Mouse (Mus musculus): Measurements from ENCODE around the gene Aldh3b3. TPM values are rescaled to one million over a fixed set of nuclear protein-coding genes. Genes with fewer than 3 reads are reported as not detected.

The Aldh3b3 gene
- polyA plus RNA-seq, 1 experiment from 2014 or later: 0.09 TPM

DNA sequence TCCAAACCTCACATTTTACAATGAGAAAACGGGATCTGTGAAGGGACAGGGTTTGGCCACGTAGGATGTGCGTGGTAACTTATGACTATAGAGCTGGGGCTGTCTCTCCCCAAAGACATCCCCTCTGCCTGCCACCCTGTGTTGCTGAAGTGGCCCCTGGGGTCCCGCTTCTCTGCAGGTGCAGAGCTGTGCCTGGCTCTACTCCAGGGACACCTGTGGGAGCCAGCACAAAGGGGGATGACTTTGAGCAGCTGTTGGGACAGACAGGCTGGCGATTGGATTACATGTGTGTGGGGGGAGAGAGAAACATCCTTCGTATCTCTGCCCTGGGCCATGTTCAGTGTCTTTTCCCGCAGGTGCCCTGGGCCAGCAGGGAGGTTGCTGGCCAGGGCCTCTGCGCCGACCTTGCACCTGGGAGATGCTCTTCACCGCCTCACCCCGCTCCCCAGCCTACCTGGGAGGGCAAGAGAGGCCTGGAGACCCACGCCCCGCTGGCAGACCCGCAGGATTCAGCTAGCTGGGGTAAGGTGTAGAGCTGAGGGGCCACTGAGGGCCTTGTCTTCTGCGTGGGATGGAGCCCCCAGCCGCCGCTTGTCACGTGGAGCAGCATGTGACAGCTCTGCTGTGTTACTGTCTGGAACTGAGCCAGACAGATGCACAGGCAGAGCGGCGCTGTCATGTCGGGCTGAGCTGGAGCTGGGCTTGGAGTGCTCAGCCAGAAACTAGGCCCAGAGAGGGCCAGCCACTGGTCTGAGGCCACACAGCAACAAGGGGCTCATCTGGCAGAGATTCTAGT is 28.0 kb upstream of the Aldh3b3 start:
- Histone ChIP-seq H3K36me3 (ENCODE audit: control insufficient read depth, insufficient read depth, low read length) (no peaks in the 10 kb centered on the region), H3K27ac (ENCODE audit: low read length) (peak overlapping the region; percentile 59; the same call in 1 of the 2 replicates), H3K4me3 (ENCODE audit: low read depth, low read length) (no peak overlapping the region), H3K4me1 (ENCODE audit: control insufficient read depth, insufficient read depth, low read length) (peaks cover 20% of the 10 kb centered on the region), H3K9me3 (ENCODE audit: control insufficient read depth, low read depth, low read length) (no peaks in the 10 kb centered on the region), H3K9ac (replicated peaks; ENCODE audit: low read depth, low read length) (no peak overlapping the region), H3K4me2 (replicated peaks; ENCODE audit: low read depth, low read length) (no peak overlapping the region), H3K27me3 (ENCODE audit: control insufficient read depth, insufficient read depth, low read length) (no peaks in the 10 kb centered on the region)
- 62% methylated on average over 21 of the region's 21 CpGs for WGBS
- ATAC-seq (ENCODE audit: insufficient number of reproducible peaks, insufficient read depth, low FRiP score, low read depth): no peak

DNA sequence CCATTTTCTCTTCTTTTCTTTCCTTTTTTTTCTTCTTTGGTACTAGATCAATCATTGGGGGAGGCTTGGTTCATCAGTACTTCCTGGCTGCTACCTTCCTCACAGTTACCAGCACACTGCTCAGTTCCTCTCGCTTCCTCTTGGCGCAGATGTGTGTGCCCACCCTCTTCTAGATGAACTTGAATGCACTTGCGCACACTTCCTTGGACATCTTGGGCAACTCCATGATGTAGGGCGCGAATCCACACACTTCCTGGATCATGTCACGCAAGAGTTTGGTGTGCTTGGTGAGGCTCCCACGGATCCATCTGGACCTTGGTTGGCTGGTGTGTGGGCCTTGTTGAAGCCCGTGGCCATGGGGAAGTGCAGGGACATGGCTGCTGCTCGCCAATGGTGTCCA is 26.7 kb upstream of the Aldh3b3 start:
- Histone ChIP-seq H3K4me1 (ENCODE audit: control insufficient read depth, insufficient read depth, low read length) (peaks cover 27% of the 10 kb centered on the region), H3K9me3 (ENCODE audit: control insufficient read depth, low read depth, low read length) (no peaks in the 10 kb centered on the region), H3K4me2 (replicated peaks; ENCODE audit: low read depth, low read length) (no peak overlapping the region), H3K4me3 (ENCODE audit: low read depth, low read length) (no peak overlapping the region), H3K27me3 (ENCODE audit: control insufficient read depth, insufficient read depth, low read length) (no peaks in the 10 kb centered on the region), H3K27ac (ENCODE audit: low read length) (no peak overlapping the region), H3K36me3 (ENCODE audit: control insufficient read depth, insufficient read depth, low read length) (no peaks in the 10 kb centered on the region), H3K9ac (replicated peaks; ENCODE audit: low read depth, low read length) (no peak overlapping the region)
- ATAC-seq (ENCODE audit: insufficient number of reproducible peaks, insufficient read depth, low FRiP score, low read depth): no peak
- 90% methylated on average over 9 of the region's 9 CpGs for WGBS

GRCm38 (mm10) chr19:3935032-3935895 is 23.2 kb upstream of the Aldh3b3 start, which contains the start of gene Unc93b1:
Unc93b1 (plus strand) TSS chr19:3935186.
- peak; percentile 84 for ATAC-seq (ENCODE audit: insufficient number of reproducible peaks, insufficient read depth, low FRiP score, low read depth)
- Histone ChIP-seq H3K27ac (ENCODE audit: low read length) (0 out of 2 replicates have a peak within 1 kb of the TSS, but pooled peaks have one; percentile 3), H3K4me1 (ENCODE audit: control insufficient read depth, insufficient read depth, low read length) (peaks cover 14% of the 10 kb centered on the region; the same call in 1 of the 2 replicates), H3K36me3 (ENCODE audit: control insufficient read depth, insufficient read depth, low read length) (no peaks in the 10 kb centered on the region), H3K4me3 (ENCODE audit: low read depth, low read length) (peak within 1 kb of the TSS; percentile 48), H3K27me3 (ENCODE audit: control insufficient read depth, insufficient read depth, low read length) (no peaks in the 10 kb centered on the region), H3K9me3 (ENCODE audit: control insufficient read depth, low read depth, low read length) (no peaks in the 10 kb centered on the region), H3K9ac (replicated peaks; ENCODE audit: low read depth, low read length) (peak within 1 kb of the TSS; percentile 36; the same call in 1 of the 2 replicates), H3K4me2 (replicated peaks; ENCODE audit: low read depth, low read length) (peak within 1 kb of the TSS; percentile 78)
- whole genome bisulfite sequencing: 7% methylated on average over 42 of the region's 42 CpGs

DNA sequence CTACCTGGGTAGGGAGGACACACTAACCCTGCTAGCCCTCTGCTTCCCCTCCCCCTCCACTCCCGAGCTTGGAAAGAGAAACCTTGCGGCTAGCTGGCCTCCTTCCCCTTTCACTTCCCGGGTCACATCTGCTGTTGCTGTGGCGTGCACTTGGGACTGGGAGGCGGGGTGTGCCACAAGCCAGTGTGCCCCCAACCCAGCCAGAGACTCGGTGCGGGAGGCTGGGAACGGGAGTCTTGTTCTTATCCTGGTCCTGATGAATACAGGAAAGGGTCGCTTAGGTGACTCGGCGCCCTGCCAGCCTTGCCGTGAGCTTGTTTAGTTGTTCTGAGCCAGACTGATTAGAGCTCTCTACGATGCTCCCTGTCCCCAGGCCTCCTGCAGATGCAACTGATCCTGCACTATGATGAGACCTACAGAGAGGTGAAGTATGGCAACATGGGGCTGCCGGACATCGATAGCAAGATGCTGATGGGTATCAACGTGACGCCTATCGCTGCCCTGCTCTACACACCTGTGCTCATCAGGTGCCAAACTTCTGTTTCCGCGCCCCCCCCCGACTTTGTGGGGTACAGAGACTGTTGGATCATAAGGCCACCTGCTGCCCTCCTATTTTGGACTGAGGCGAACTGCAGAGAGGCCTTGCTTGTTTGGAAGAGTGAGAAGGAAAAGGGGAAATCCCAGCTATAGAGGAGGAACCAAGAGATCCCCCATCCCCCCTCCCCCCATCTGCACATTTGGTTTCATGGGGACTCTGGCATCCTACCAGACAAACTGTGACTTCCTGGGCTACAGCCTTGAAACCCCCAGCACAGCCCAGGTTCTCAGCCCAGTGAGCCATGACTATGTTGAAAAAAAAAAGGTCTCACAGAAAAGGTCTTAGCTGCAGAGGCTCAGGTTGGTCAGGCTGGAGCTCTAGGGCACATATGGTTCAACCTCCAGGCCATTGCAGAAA is 22.3 kb upstream of the Aldh3b3 start:
- Histone ChIP-seq H3K4me3 (ENCODE audit: low read depth, low read length) (peak overlapping the region; percentile 48), H3K27ac (ENCODE audit: low read length) (0 out of 2 replicates have a peak overlapping the region, but pooled peaks have one; percentile 3), H3K36me3 (ENCODE audit: control insufficient read depth, insufficient read depth, low read length) (no peaks in the 10 kb centered on the region), H3K27me3 (ENCODE audit: control insufficient read depth, insufficient read depth, low read length) (no peaks in the 10 kb centered on the region), H3K9me3 (ENCODE audit: control insufficient read depth, low read depth, low read length) (no peaks in the 10 kb centered on the region), H3K4me2 (replicated peaks; ENCODE audit: low read depth, low read length) (peak overlapping the region; percentile 78), H3K4me1 (ENCODE audit: control insufficient read depth, insufficient read depth, low read length) (peaks cover 9% of the 10 kb centered on the region; the same call in 1 of the 2 replicates), H3K9ac (replicated peaks; ENCODE audit: low read depth, low read length) (peak overlapping the region; percentile 36; the same call in 1 of the 2 replicates)
- WGBS: 7% methylated on average over 22 of the region's 22 CpGs
- ATAC-seq (ENCODE audit: insufficient number of reproducible peaks, insufficient read depth, low FRiP score, low read depth): 0 out of 2 replicates have a peak, but pooled peaks have one; percentile 16

DNA sequence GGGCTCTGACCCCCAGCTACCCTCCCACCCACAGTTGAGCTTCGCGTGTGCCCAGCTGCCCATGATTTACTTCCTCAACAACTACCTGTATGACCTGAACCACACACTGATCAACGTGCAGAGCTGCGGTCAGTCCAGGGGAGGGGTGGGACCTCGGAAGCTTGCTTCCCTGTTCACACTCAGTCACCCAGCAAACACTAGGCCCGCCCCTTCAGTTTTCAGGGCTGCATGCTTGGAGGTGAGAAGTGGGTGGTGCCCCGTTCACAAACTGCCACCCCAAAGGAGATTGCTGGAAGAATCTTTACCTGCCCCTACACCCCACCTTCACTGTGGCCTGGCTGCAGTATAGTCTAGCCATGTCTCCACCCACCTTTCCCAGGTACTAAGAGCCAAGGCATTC is 16.1 kb upstream of the Aldh3b3 start:
- H3K4me2 ChIP-seq (replicated peaks; ENCODE audit: low read depth, low read length): no peak overlapping the region
- H3K9ac ChIP-seq (replicated peaks; ENCODE audit: low read depth, low read length): no peak overlapping the region
- 75% methylated on average over 7 of the region's 7 CpGs for WGBS
- H3K27me3 ChIP-seq (ENCODE audit: control insufficient read depth, insufficient read depth, low read length): no peaks in the 10 kb centered on the region
- no peak overlapping the region for H3K27ac ChIP-seq (ENCODE audit: low read length)
- no peaks in the 10 kb centered on the region for H3K9me3 ChIP-seq (ENCODE audit: control insufficient read depth, low read depth, low read length)
- H3K36me3 ChIP-seq (ENCODE audit: control insufficient read depth, insufficient read depth, low read length): no peaks in the 10 kb centered on the region
- no peaks in the 10 kb centered on the region; the same call in 1 of the 2 replicates for H3K4me1 ChIP-seq (ENCODE audit: control insufficient read depth, insufficient read depth, low read length)
- H3K4me3 ChIP-seq (ENCODE audit: low read depth, low read length): no peak overlapping the region
- ATAC-seq (ENCODE audit: insufficient number of reproducible peaks, insufficient read depth, low FRiP score, low read depth): 0 out of 2 replicates have a peak, but pooled peaks have one; percentile 11

DNA sequence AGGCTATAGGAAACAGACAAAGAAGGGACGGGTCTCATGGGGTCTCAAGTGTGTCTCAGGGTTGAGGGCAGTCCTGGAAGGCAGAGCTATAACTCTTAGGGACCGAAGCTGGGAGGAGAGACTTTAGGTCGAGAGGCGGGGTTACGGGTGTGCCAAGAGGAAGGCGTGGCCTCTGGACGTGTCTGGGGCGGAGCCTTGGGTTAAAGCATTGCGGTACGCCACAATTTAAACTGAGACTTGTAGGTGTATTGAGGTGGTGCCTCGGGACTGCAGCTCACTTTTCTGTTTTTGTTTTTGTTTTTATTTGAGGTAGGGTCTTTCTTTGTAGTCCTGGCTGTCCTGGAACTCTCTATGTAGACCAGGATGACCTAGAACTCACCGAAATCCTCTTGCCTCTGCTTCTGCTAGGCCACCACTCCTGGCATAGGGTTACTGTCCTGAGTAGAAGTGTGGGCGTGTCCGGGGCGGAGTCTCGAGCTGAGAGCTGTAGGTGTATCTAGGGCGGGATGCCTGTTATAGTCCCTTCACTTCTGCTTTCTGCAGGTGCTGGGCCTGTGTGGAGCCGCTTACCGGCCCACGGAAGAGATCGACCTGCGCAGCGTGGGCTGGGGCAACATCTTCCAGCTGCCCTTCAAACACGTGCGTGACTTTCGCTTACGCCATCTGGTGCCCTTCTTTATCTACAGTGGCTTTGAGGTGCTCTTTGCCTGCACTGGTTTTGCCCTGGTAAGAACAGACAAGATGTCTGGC is 15.3 kb upstream of the Aldh3b3 start:
- ATAC-seq (ENCODE audit: insufficient number of reproducible peaks, insufficient read depth, low FRiP score, low read depth): peak; percentile 66; the same call in 1 of the 2 replicates
- no peaks in the 10 kb centered on the region for H3K36me3 ChIP-seq (ENCODE audit: control insufficient read depth, insufficient read depth, low read length)
- no peaks in the 10 kb centered on the region for H3K27me3 ChIP-seq (ENCODE audit: control insufficient read depth, insufficient read depth, low read length)
- no peaks in the 10 kb centered on the region for H3K9me3 ChIP-seq (ENCODE audit: control insufficient read depth, low read depth, low read length)
- no peak overlapping the region for H3K9ac ChIP-seq (replicated peaks; ENCODE audit: low read depth, low read length)
- no peak overlapping the region for H3K4me3 ChIP-seq (ENCODE audit: low read depth, low read length)
- H3K4me2 ChIP-seq (replicated peaks; ENCODE audit: low read depth, low read length): peak overlapping the region; percentile 25
- no peaks in the 10 kb centered on the region; the same call in 1 of the 2 replicates for H3K4me1 ChIP-seq (ENCODE audit: control insufficient read depth, insufficient read depth, low read length)
- H3K27ac ChIP-seq (ENCODE audit: low read length): no peak overlapping the region
- 21% methylated on average over 27 of the region's 27 CpGs for WGBS

DNA sequence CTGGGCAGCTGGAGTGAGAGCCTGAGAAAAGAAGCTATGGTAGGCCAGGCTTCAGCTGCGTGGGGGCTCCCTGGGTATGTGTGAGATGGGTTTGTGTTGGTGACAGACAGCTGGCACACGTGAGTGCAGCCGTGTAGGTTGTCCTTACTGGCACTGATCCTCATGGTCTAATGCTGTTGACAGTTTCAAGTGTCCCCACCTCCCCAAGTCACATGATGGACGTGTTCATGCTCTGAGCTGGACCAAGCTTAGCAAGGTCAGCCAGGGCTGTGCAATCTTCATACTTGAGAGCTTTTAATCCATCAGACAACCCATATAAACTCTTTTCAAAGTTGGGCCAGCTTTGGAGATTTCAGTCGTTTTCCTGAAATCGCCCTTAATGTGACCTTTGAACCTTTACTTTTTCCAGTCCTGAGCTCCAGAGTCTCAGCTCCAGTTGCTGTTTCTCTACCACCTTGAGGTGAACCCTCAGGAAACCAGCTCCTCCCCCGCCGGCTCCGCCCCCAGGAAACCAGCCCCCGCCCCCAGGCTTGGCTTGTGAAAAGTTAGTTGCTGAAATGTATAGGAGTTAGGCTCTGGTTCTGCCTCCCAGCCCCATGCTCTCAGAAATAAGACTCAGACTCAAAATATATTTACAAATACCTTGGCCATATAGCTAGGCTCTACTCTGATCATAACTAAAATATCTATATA is 12.4 kb upstream of the Aldh3b3 start:
- 31% methylated on average over 10 of the region's 10 CpGs for WGBS
- H3K36me3 ChIP-seq (ENCODE audit: control insufficient read depth, insufficient read depth, low read length): no peaks in the 10 kb centered on the region
- no peaks in the 10 kb centered on the region; the same call in 1 of the 2 replicates for H3K4me1 ChIP-seq (ENCODE audit: control insufficient read depth, insufficient read depth, low read length)
- H3K27me3 ChIP-seq (ENCODE audit: control insufficient read depth, insufficient read depth, low read length): no peaks in the 10 kb centered on the region
- no peaks in the 10 kb centered on the region for H3K9me3 ChIP-seq (ENCODE audit: control insufficient read depth, low read depth, low read length)
- no peak overlapping the region for H3K4me3 ChIP-seq (ENCODE audit: low read depth, low read length)
- no peak overlapping the region for H3K4me2 ChIP-seq (replicated peaks; ENCODE audit: low read depth, low read length)
- H3K27ac ChIP-seq (ENCODE audit: low read length): no peak overlapping the region
- ATAC-seq (ENCODE audit: insufficient number of reproducible peaks, insufficient read depth, low FRiP score, low read depth): no peak
- H3K9ac ChIP-seq (replicated peaks; ENCODE audit: low read depth, low read length): no peak overlapping the region
